Mouse (Mus musculus): ENCODE results near the gene Dlgap4. TPM values are rescaled to one million over a fixed set of nuclear protein-coding genes. Genes with fewer than 3 reads are reported as not detected.

The Dlgap4 gene
- polyA plus RNA-seq, 1 experiment from 2014 or later, result 74.8 TPM

- 62% methylated on average over 11 of the region's 11 CpGs for WGBS
- no peak overlapping the region for H3K4me3 ChIP-seq (ENCODE audit: low read depth, low read length)
- H3K9me3 ChIP-seq (ENCODE audit: control insufficient read depth, low read length), result no peaks in the 10 kb centered on the region
- ATAC-seq (replicated peaks; ENCODE audit: low FRiP score, low TSS enrichment, low read depth) (no peak), DNase-seq (ENCODE audit: low spot score) (no peak)
- H3K4me2 ChIP-seq (ENCODE audit: low read length), result no peak overlapping the region
- no peaks in the 10 kb centered on the region for H3K36me3 ChIP-seq (ENCODE audit: control insufficient read depth, insufficient read depth, low read length)
- no peak overlapping the region for H3K9ac ChIP-seq (ENCODE audit: low read length)
- H3K27me3 ChIP-seq (replicated peaks; ENCODE audit: control insufficient read depth, insufficient read depth, low read length), result no peaks in the 10 kb centered on the region
- H3K27ac ChIP-seq (ENCODE audit: low read depth), result no peak overlapping the region
- H3K4me1 ChIP-seq (replicated peaks; ENCODE audit: control insufficient read depth, insufficient read depth, low read length), result no peaks in the 10 kb centered on the region
Observed at GRCm38 (mm10) chr2:156584154-156584796, 29.2 kb upstream of the Dlgap4 start.

GRCm38 (mm10) chr2:156584797-156585471 is 28.6 kb upstream of the Dlgap4 start:
- DNase-seq (ENCODE audit: low spot score) (no peak), ATAC-seq (replicated peaks; ENCODE audit: low FRiP score, low TSS enrichment, low read depth) (no peak)
- Histone ChIP-seq H3K4me1 (replicated peaks; ENCODE audit: control insufficient read depth, insufficient read depth, low read length) (no peaks in the 10 kb centered on the region), H3K9me3 (ENCODE audit: control insufficient read depth, low read length) (no peaks in the 10 kb centered on the region), H3K27ac (ENCODE audit: low read depth) (no peak overlapping the region), H3K4me2 (ENCODE audit: low read length) (no peak overlapping the region), H3K27me3 (replicated peaks; ENCODE audit: control insufficient read depth, insufficient read depth, low read length) (no peaks in the 10 kb centered on the region), H3K9ac (ENCODE audit: low read length) (no peak overlapping the region), H3K36me3 (ENCODE audit: control insufficient read depth, insufficient read depth, low read length) (no peaks in the 10 kb centered on the region), H3K4me3 (ENCODE audit: low read depth, low read length) (no peak overlapping the region)
- 49% methylated on average over 14 of the region's 14 CpGs for WGBS

- Histone ChIP-seq H3K4me1 (replicated peaks; ENCODE audit: control insufficient read depth, insufficient read depth, low read length) (no peaks in the 10 kb centered on the region), H3K27ac (ENCODE audit: low read depth) (no peak overlapping the region), H3K36me3 (ENCODE audit: control insufficient read depth, insufficient read depth, low read length) (no peaks in the 10 kb centered on the region), H3K9me3 (ENCODE audit: control insufficient read depth, low read length) (no peaks in the 10 kb centered on the region), H3K4me2 (ENCODE audit: low read length) (no peak overlapping the region), H3K27me3 (replicated peaks; ENCODE audit: control insufficient read depth, insufficient read depth, low read length) (no peaks in the 10 kb centered on the region), H3K4me3 (ENCODE audit: low read depth, low read length) (no peak overlapping the region), H3K9ac (ENCODE audit: low read length) (no peak overlapping the region)
- ATAC-seq (replicated peaks; ENCODE audit: low FRiP score, low TSS enrichment, low read depth), result no peak
- 92% methylated on average over 9 of the region's 9 CpGs for WGBS
- no peak for DNase-seq (ENCODE audit: low spot score)
Observed at GRCm38 (mm10) chr2:156589481-156589880, 24.0 kb upstream of the Dlgap4 start.

DNA sequence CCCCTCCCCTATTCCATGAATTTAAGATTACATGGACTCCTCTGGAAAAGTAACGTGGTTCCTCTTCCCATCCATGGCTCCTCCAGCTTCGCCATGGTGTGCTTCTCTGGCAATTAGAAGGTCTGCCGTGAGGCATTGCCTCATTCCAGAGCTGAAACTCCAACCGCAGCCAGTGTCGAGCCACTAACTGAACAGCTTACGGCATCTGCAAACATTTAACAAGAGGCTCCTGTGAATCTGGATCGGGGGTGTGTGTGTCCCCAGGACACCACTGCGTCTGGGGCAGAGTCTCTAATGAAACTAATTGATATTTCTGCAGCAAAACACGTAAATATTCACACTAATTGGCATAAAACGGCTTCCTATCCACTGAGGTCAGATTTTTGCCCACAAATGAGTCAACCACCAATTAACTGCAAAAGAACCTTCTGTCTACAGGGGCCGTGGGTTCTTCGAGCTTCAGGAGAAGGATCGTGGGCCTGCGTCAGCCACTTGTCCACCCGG is 18.5 kb upstream of the Dlgap4 start:
- Histone ChIP-seq H3K4me1 (replicated peaks; ENCODE audit: control insufficient read depth, insufficient read depth, low read length) (no peaks in the 10 kb centered on the region), H3K27me3 (replicated peaks; ENCODE audit: control insufficient read depth, insufficient read depth, low read length) (no peaks in the 10 kb centered on the region), H3K9me3 (ENCODE audit: control insufficient read depth, low read length) (no peaks in the 10 kb centered on the region), H3K36me3 (ENCODE audit: control insufficient read depth, insufficient read depth, low read length) (no peaks in the 10 kb centered on the region), H3K4me3 (ENCODE audit: low read depth, low read length) (no peak overlapping the region), H3K4me2 (ENCODE audit: low read length) (no peak overlapping the region), H3K9ac (ENCODE audit: low read length) (no peak overlapping the region), H3K27ac (ENCODE audit: low read depth) (no peak overlapping the region)
- WGBS, result 67% methylated on average over 15 of the region's 15 CpGs
- no peak for DNase-seq (ENCODE audit: low spot score)
- no peak for ATAC-seq (replicated peaks; ENCODE audit: low FRiP score, low TSS enrichment, low read depth)

GRCm38 (mm10) chr2:156602581-156602980 is 10.9 kb upstream of the Dlgap4 start:
- no peaks in the 10 kb centered on the region for H3K4me1 ChIP-seq (replicated peaks; ENCODE audit: control insufficient read depth, insufficient read depth, low read length)
- no peak overlapping the region for H3K9ac ChIP-seq (ENCODE audit: low read length)
- no peak overlapping the region for H3K4me2 ChIP-seq (ENCODE audit: low read length)
- H3K9me3 ChIP-seq (ENCODE audit: control insufficient read depth, low read length), result no peaks in the 10 kb centered on the region
- no peak overlapping the region for H3K27ac ChIP-seq (ENCODE audit: low read depth)
- no peaks in the 10 kb centered on the region for H3K36me3 ChIP-seq (ENCODE audit: control insufficient read depth, insufficient read depth, low read length)
- 77% methylated on average over 7 of the region's 7 CpGs for WGBS
- DNase-seq (ENCODE audit: low spot score) (no peak), ATAC-seq (replicated peaks; ENCODE audit: low FRiP score, low TSS enrichment, low read depth) (no peak)
- no peak overlapping the region for H3K4me3 ChIP-seq (ENCODE audit: low read depth, low read length)
- 0 out of 2 replicates have a peak, but pooled peaks cover 2% of the 10 kb centered on the region for H3K27me3 ChIP-seq (replicated peaks; ENCODE audit: control insufficient read depth, insufficient read depth, low read length)

- no peak overlapping the region for H3K9ac ChIP-seq (ENCODE audit: low read length)
- H3K36me3 ChIP-seq (ENCODE audit: control insufficient read depth, insufficient read depth, low read length), result no peaks in the 10 kb centered on the region
- 0 out of 2 replicates have a peak, but pooled peaks cover 2% of the 10 kb centered on the region for H3K27me3 ChIP-seq (replicated peaks; ENCODE audit: control insufficient read depth, insufficient read depth, low read length)
- H3K4me2 ChIP-seq (ENCODE audit: low read length), result no peak overlapping the region
- no peak for DNase-seq (ENCODE audit: low spot score)
- no peaks in the 10 kb centered on the region for H3K9me3 ChIP-seq (ENCODE audit: control insufficient read depth, low read length)
- 76% methylated on average over 9 of the region's 9 CpGs for WGBS
- no peak overlapping the region for H3K4me3 ChIP-seq (ENCODE audit: low read depth, low read length)
- ATAC-seq (replicated peaks; ENCODE audit: low FRiP score, low TSS enrichment, low read depth), result no peak
- no peaks in the 10 kb centered on the region for H3K4me1 ChIP-seq (replicated peaks; ENCODE audit: control insufficient read depth, insufficient read depth, low read length)
- H3K27ac ChIP-seq (ENCODE audit: low read depth), result no peak overlapping the region
Observed at GRCm38 (mm10) chr2:156603671-156604070, 9.8 kb upstream of the Dlgap4 start.

GRCm38 (mm10) chr2:156605144-156605543 is 8.4 kb upstream of the Dlgap4 start:
- no peak overlapping the region for H3K4me2 ChIP-seq (ENCODE audit: low read length)
- H3K36me3 ChIP-seq (ENCODE audit: control insufficient read depth, insufficient read depth, low read length), result no peaks in the 10 kb centered on the region
- no peaks in the 10 kb centered on the region for H3K4me1 ChIP-seq (replicated peaks; ENCODE audit: control insufficient read depth, insufficient read depth, low read length)
- H3K4me3 ChIP-seq (ENCODE audit: low read depth, low read length), result no peak overlapping the region
- 0 out of 2 replicates have a peak, but pooled peaks cover 2% of the 10 kb centered on the region for H3K27me3 ChIP-seq (replicated peaks; ENCODE audit: control insufficient read depth, insufficient read depth, low read length)
- ATAC-seq (replicated peaks; ENCODE audit: low FRiP score, low TSS enrichment, low read depth), result no peak
- H3K9ac ChIP-seq (ENCODE audit: low read length), result no peak overlapping the region
- no peaks in the 10 kb centered on the region for H3K9me3 ChIP-seq (ENCODE audit: control insufficient read depth, low read length)
- H3K27ac ChIP-seq (ENCODE audit: low read depth), result no peak overlapping the region
- DNase-seq (ENCODE audit: low spot score), result no peak
- 66% methylated on average over 3 of the region's 3 CpGs for whole genome bisulfite sequencing

DNA sequence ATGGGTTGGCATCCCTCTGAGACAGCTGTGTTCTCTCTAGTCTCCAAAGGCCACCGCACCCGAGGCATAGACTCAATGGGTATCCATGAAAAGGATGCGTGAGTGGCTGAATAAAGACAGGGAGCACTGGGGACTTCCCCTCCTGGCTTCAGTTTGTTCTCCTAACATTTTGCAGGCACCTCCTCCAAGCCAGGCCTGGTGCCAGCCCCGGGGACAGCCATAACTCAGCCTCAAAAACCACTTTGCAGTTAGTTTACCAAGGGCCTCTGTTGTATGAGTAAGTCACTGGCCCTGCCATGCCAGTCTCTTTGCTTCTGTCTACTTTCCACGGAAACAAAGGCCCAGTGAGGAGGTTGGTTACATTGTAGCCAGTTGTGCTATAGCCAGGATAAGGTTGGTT is 7.5 kb upstream of the Dlgap4 start:
- Histone ChIP-seq H3K9ac (ENCODE audit: low read length) (no peak overlapping the region), H3K36me3 (ENCODE audit: control insufficient read depth, insufficient read depth, low read length) (no peaks in the 10 kb centered on the region), H3K4me2 (ENCODE audit: low read length) (no peak overlapping the region), H3K9me3 (ENCODE audit: control insufficient read depth, low read length) (no peaks in the 10 kb centered on the region), H3K4me3 (ENCODE audit: low read depth, low read length) (no peak overlapping the region), H3K27me3 (replicated peaks; ENCODE audit: control insufficient read depth, insufficient read depth, low read length) (peaks cover 8% of the 10 kb centered on the region; the same call in 1 of the 2 replicates), H3K27ac (ENCODE audit: low read depth) (no peak overlapping the region), H3K4me1 (replicated peaks; ENCODE audit: control insufficient read depth, insufficient read depth, low read length) (no peaks in the 10 kb centered on the region)
- DNase-seq (ENCODE audit: low spot score) (no peak), ATAC-seq (replicated peaks; ENCODE audit: low FRiP score, low TSS enrichment, low read depth) (no peak)
- WGBS, result 68% methylated on average over 5 of the region's 5 CpGs

Measured in intestine, embryonic 14.5 days (tissue).